Mouse (Mus musculus) hindbrain, embryonic 14.5 days (tissue): ENCODE results near the gene Adcy10. TPM values are rescaled to one million over a fixed set of nuclear protein-coding genes. Genes with fewer than 3 reads are reported as not detected.

Source experiments
- ATAC-seq: fragments of 200-750 bp; cut with Nextera tagmentation; 2 replicates; pipeline ENCODE4 v1.8.0; 2017; ENCODE audit warnings: moderate number of reproducible peaks, mild to moderate bottlenecking, moderate TSS enrichment, moderate library complexity; ENCODE audit not compliant: low FRiP score
- DNase-seq: peaks from one replicate; pipeline ENCODE4 v3.0.0-alpha.2; 2015; ENCODE audit warnings: low spot score
- H3K27ac ChIP-seq: fragments of 300-500 bp; sonication (generic); 2 replicates; pipeline ENCODE4 v1.5.1; 2014; ENCODE audit warnings: mild to moderate bottlenecking, moderate library complexity
- H3K27me3 ChIP-seq: fragments of 300-500 bp; sonication (generic); 2 replicates; pipeline ENCODE4 v1.6.1; 2014; ENCODE audit warnings: mild to moderate bottlenecking, low read length, mixed read lengths; ENCODE audit not compliant: control insufficient read depth, insufficient read depth
- H3K36me3 ChIP-seq: fragments of 300-500 bp; sonication (generic); replicated peaks from 2 replicates; pipeline ENCODE4 v1.6.1; 2014; ENCODE audit not compliant: control insufficient read depth, insufficient read depth
- H3K4me1 ChIP-seq: fragments of 300-500 bp; sonication (generic); replicated peaks from 2 replicates; pipeline ENCODE4 v1.6.1; 2014; ENCODE audit warnings: antibody characterized with exemption, low read length, mixed read lengths; ENCODE audit not compliant: control insufficient read depth, insufficient read depth
- H3K4me2 ChIP-seq: fragments of 300-500 bp; sonication (generic); replicated peaks from 2 replicates; pipeline ENCODE4 v1.6.1; 2014; ENCODE audit warnings: mild to moderate bottlenecking, moderate library complexity
- H3K4me3 ChIP-seq: fragments of 300-500 bp; sonication (generic); replicated peaks from 2 replicates; pipeline ENCODE4 v1.5.1; 2014; ENCODE audit warnings: mild to moderate bottlenecking, low read length
- H3K9ac ChIP-seq: fragments of 300-500 bp; sonication (generic); 2 replicates; pipeline ENCODE4 v1.6.1; 2014
- H3K9me3 ChIP-seq: fragments of 300-500 bp; sonication (generic); 2 replicates; pipeline ENCODE4 v1.6.1; 2016; ENCODE audit warnings: low read length; ENCODE audit not compliant: control insufficient read depth
- WGBS: fragments of 180-500 bp; shearing (Covaris S2); extraction: QIAGEN DNeasy Blood & Tissue Kit; methylation state at CpG from one replicate; pipeline ENCODE4 v1.1.7; 2014; 5-methylcytosine and 5-hydroxymethylcytosine counted together
- polyA plus RNA-seq: library from polyadenylated mRNA; unstranded; fragments of >200 nt; fragmentation: Nextera tagmentation; extraction: Ambion mirVana; gene quantifications from 2 replicates; pipeline ENCODE4 v1.2.1, GENCODE M21; 2014

Gene Adcy10
- polyA plus RNA-seq, 1 experiment from 2014 or later = 0.79 TPM

GRCm38 (mm10) chr1:165460801-165461377 is 24.1 kb upstream of the Adcy10 start:
- Histone ChIP-seq H3K4me1 (peaks cover 19% of the 10 kb centered on the region), H3K36me3 (no peaks in the 10 kb centered on the region), H3K4me2 (peak overlapping the region; percentile 78), H3K27me3 (no peaks in the 10 kb centered on the region), H3K9ac (peak overlapping the region; percentile 74), H3K4me3 (peak overlapping the region; percentile 84), H3K27ac (peak overlapping the region; percentile 97), H3K9me3 (no peaks in the 10 kb centered on the region)
- WGBS = under 1% methylated on average over 40 of the region's 41 CpGs
- ATAC-seq (peak; percentile 98), DNase-seq (peak; percentile 98)

GRCm38 (mm10) chr1:165461681-165462080 is 23.3 kb upstream of the Adcy10 start:
- Histone ChIP-seq H3K36me3 (no peaks in the 10 kb centered on the region), H3K4me2 (peak overlapping the region; percentile 78), H3K4me1 (peaks cover 19% of the 10 kb centered on the region), H3K9ac (peak overlapping the region; percentile 74), H3K27ac (peak overlapping the region; percentile 76; the same call in 1 of the 2 replicates), H3K27me3 (no peaks in the 10 kb centered on the region), H3K4me3 (peak overlapping the region; percentile 84), H3K9me3 (no peaks in the 10 kb centered on the region)
- 5% methylated on average over 9 of the region's 9 CpGs for WGBS
- no peak for ATAC-seq
- no peak for DNase-seq

- Histone ChIP-seq H3K4me3 (no peak overlapping the region), H3K9me3 (no peaks in the 10 kb centered on the region), H3K9ac (no peak overlapping the region), H3K4me2 (no peak overlapping the region), H3K36me3 (no peaks in the 10 kb centered on the region), H3K27me3 (no peaks in the 10 kb centered on the region), H3K27ac (no peak overlapping the region), H3K4me1 (peaks cover 19% of the 10 kb centered on the region)
- no peak for DNase-seq
- no peak for ATAC-seq
- WGBS = 92% methylated on average over 1 of the region's 1 CpGs
Measured at GRCm38 (mm10) chr1:165462861-165463260, 22.1 kb upstream of the Adcy10 start.

GRCm38 (mm10) chr1:165464574-165464973 is 20.4 kb upstream of the Adcy10 start:
- Histone ChIP-seq H3K27me3 (no peaks in the 10 kb centered on the region), H3K36me3 (no peaks in the 10 kb centered on the region), H3K27ac (no peak overlapping the region), H3K4me2 (no peak overlapping the region), H3K9me3 (no peaks in the 10 kb centered on the region), H3K4me3 (no peak overlapping the region), H3K9ac (no peak overlapping the region), H3K4me1 (peaks cover 9% of the 10 kb centered on the region)
- DNase-seq (no peak), ATAC-seq (no peak)
- WGBS = 92% methylated on average over 3 of the region's 3 CpGs

GRCm38 (mm10) chr1:165468971-165469370 is 16.0 kb upstream of the Adcy10 start:
- no peak for ATAC-seq
- Histone ChIP-seq H3K4me2 (no peak overlapping the region), H3K9me3 (no peaks in the 10 kb centered on the region), H3K4me3 (no peak overlapping the region), H3K4me1 (no peaks in the 10 kb centered on the region), H3K9ac (no peak overlapping the region), H3K36me3 (no peaks in the 10 kb centered on the region), H3K27me3 (no peaks in the 10 kb centered on the region), H3K27ac (no peak overlapping the region)
- DNase-seq = no peak

GRCm38 (mm10) chr1:165469717-165470116 is 15.3 kb upstream of the Adcy10 start:
- ATAC-seq (no peak), DNase-seq (no peak)
- H3K4me3 ChIP-seq = no peak overlapping the region
- no peaks in the 10 kb centered on the region for H3K27me3 ChIP-seq
- no peaks in the 10 kb centered on the region for H3K9me3 ChIP-seq
- no peak overlapping the region for H3K4me2 ChIP-seq
- no peak overlapping the region for H3K9ac ChIP-seq
- no peaks in the 10 kb centered on the region for H3K36me3 ChIP-seq
- no peak overlapping the region for H3K27ac ChIP-seq
- H3K4me1 ChIP-seq = no peaks in the 10 kb centered on the region

GRCm38 (mm10) chr1:165471490-165471889 is 13.5 kb upstream of the Adcy10 start:
- Histone ChIP-seq H3K9me3 (no peaks in the 10 kb centered on the region), H3K4me2 (no peak overlapping the region), H3K36me3 (no peaks in the 10 kb centered on the region), H3K27ac (no peak overlapping the region), H3K27me3 (no peaks in the 10 kb centered on the region), H3K9ac (no peak overlapping the region), H3K4me1 (no peaks in the 10 kb centered on the region), H3K4me3 (no peak overlapping the region)
- ATAC-seq (no peak), DNase-seq (no peak)
- 90% methylated on average over 1 of the region's 1 CpGs for WGBS

- Histone ChIP-seq H3K9me3 (no peaks in the 10 kb centered on the region), H3K27ac (no peak overlapping the region), H3K4me2 (no peak overlapping the region), H3K9ac (no peak overlapping the region), H3K4me3 (no peak overlapping the region), H3K4me1 (no peaks in the 10 kb centered on the region), H3K36me3 (peaks cover 19% of the 10 kb centered on the region), H3K27me3 (no peaks in the 10 kb centered on the region)
- WGBS = 94% methylated on average over 2 of the region's 2 CpGs
- no peak for DNase-seq
- ATAC-seq = no peak
Measured at GRCm38 (mm10) chr1:165486108-165486507, 1.1 kb downstream of the Adcy10 start.

GRCm38 (mm10) chr1:165489197-165489596 is 4.2 kb downstream of the Adcy10 start:
- H3K9me3 ChIP-seq = no peaks in the 10 kb centered on the region
- 0 out of 2 replicates have a peak, but pooled peaks cover 4% of the 10 kb centered on the region for H3K36me3 ChIP-seq
- no peak overlapping the region for H3K27ac ChIP-seq
- DNase-seq = no peak
- ATAC-seq = no peak
- no peaks in the 10 kb centered on the region for H3K27me3 ChIP-seq
- H3K4me3 ChIP-seq = no peak overlapping the region
- H3K4me1 ChIP-seq = no peaks in the 10 kb centered on the region
- H3K9ac ChIP-seq = no peak overlapping the region
- 89% methylated on average over 4 of the region's 4 CpGs for WGBS
- H3K4me2 ChIP-seq = no peak overlapping the region

GRCm38 (mm10) chr1:165498856-165499255 is 13.9 kb downstream of the Adcy10 start:
- no peak overlapping the region for H3K4me2 ChIP-seq
- H3K4me3 ChIP-seq = no peak overlapping the region
- H3K27me3 ChIP-seq = no peaks in the 10 kb centered on the region
- no peak overlapping the region for H3K27ac ChIP-seq
- no peaks in the 10 kb centered on the region for H3K4me1 ChIP-seq
- ATAC-seq = no peak
- H3K9me3 ChIP-seq = no peaks in the 10 kb centered on the region
- no peaks in the 10 kb centered on the region for H3K36me3 ChIP-seq
- 59% methylated on average over 3 of the region's 3 CpGs for WGBS
- DNase-seq = peak; percentile 33
- H3K9ac ChIP-seq = no peak overlapping the region
